Mouse (Mus musculus) MEL (cell line): ENCODE measurements around the gene Rsu1.

Source experiments
- CTCF ChIP-seq, 3 experiments: IDR thresholded peaks in 2 of 3; conservative IDR thresholded peaks in 1 of 3; 2 replicates each; pipeline ENCODE4 v1.5.1; 2011 to 2012; ENCODE audit warnings: low read length in 3 of 3, low read depth in 2 of 3, mild to moderate bottlenecking in 2 of 3, improper control_type of control experiment in 1 of 3, inconsistent platforms in 1 of 3, mixed read lengths in 1 of 3, moderate library complexity in 1 of 3; ENCODE audit not compliant: control insufficient read depth in 1 of 3, insufficient read depth in 1 of 3, poor library complexity in 1 of 3, severe bottlenecking in 1 of 3
- EP300 ChIP-seq, 2 experiments: IDR thresholded peaks; 2 replicates each; pipeline ENCODE4 v1.6.1; 2011; ENCODE audit warnings: improper control_type of control experiment in 2 of 2, low read length in 2 of 2, low read depth in 1 of 2, mild to moderate bottlenecking in 1 of 2
- GABPA ChIP-seq: IDR thresholded peaks from 2 replicates; pipeline ENCODE4 v1.6.1; 2012; ENCODE audit warnings: low read depth, mild to moderate bottlenecking, inconsistent platforms, low read length, improper control_type of control experiment, moderate library complexity
- GATA1 ChIP-seq: IDR thresholded peaks from 2 replicates; pipeline ENCODE4 v1.6.1; 2011; ENCODE audit warnings: low read depth, low read length, improper control_type of control experiment
- KAT2A ChIP-seq: conservative IDR thresholded peaks from 2 replicates; pipeline ENCODE4 v1.6.1; 2012; ENCODE audit warnings: low read depth, low read length, improper control_type of control experiment, inconsistent platforms
- MAZ ChIP-seq: IDR thresholded peaks from 2 replicates; pipeline ENCODE4 v1.6.1; 2012; ENCODE audit warnings: low read depth, mild to moderate bottlenecking, inconsistent platforms, low read length, improper control_type of control experiment
- NELFE ChIP-seq: IDR thresholded peaks from 2 replicates; pipeline ENCODE4 v1.6.1; 2011; ENCODE audit warnings: low read depth, low read length, improper control_type of control experiment
- POLR2A ChIP-seq, 2 experiments: IDR thresholded peaks; 2 replicates each; pipeline ENCODE4 v1.6.1; 2011 to 2012; ENCODE audit warnings: low read length in 2 of 2, mild to moderate bottlenecking in 2 of 2, control low read depth in 1 of 2, improper control_type of control experiment in 1 of 2, low read depth in 1 of 2, moderate library complexity in 1 of 2; ENCODE audit not compliant: control insufficient read depth in 1 of 2, insufficient read depth in 1 of 2, poor library complexity in 1 of 2
- POLR2AphosphoS5 ChIP-seq: IDR thresholded peaks from 2 replicates; pipeline ENCODE4 v1.6.1; 2012; ENCODE audit warnings: low read depth, borderline replicate concordance, mild to moderate bottlenecking, inconsistent platforms, low read length, moderate library complexity, mixed read lengths
- TBP ChIP-seq: IDR thresholded peaks from 2 replicates; pipeline ENCODE4 v1.8.0; 2011; ENCODE audit warnings: low read depth, low read length, improper control_type of control experiment
- USF2 ChIP-seq, 2 experiments: IDR thresholded peaks; 2 replicates each; pipeline ENCODE4 v1.6.1; 2011 to 2012; ENCODE audit warnings: improper control_type of control experiment in 2 of 2, low read length in 2 of 2, borderline replicate concordance in 1 of 2, inconsistent platforms in 1 of 2, low read depth in 1 of 2, mild to moderate bottlenecking in 1 of 2; ENCODE audit not compliant: insufficient read depth in 1 of 2
- ZC3H11A ChIP-seq: IDR thresholded peaks from 2 replicates; pipeline ENCODE4 v1.6.1; 2012; ENCODE audit warnings: low read depth, mild to moderate bottlenecking, inconsistent platforms, low read length, improper control_type of control experiment
- ZMIZ1 ChIP-seq: IDR thresholded peaks from 2 replicates; pipeline ENCODE4 v1.6.1; 2012; ENCODE audit warnings: low read depth, mild to moderate bottlenecking, inconsistent platforms, low read length, improper control_type of control experiment, moderate library complexity

DNA sequence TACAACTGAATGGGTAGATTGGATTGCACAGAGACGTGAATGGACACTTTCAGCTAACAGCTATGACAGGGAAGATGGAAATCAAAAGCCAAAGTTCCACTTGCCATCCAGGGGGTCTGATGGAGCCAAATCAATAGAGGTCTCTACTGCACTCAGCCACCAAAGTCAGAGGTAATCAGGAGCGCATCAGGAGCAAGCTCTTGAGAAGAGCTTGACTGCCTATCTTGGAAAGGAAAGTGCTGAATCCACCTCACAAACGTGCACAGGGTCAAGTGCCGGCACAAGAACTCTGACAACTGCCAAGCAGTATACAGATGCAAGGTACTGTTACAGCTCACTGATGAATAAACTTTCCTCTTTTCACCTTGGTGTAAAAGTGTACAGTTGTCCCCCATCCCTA lies 47.8 kb downstream of the Rsu1 start:
- no peak for TF ChIP-seq CTCF (IDR thresholded peaks at IDR 0.05 in 2 of 3, conservative IDR thresholded peaks at IDR 0.05 in 1 of 3; ENCODE audit: control insufficient read depth in 1 of 3, insufficient read depth in 1 of 3, low read depth in 2 of 3, low read length in 3 of 3, poor library complexity in 1 of 3, severe bottlenecking in 1 of 3)
- no peak for TF ChIP-seq ZC3H11A
- no peak for TF ChIP-seq NELFE
- no peak for TF ChIP-seq MAZ
- no peak for TF ChIP-seq ZMIZ1
- TF ChIP-seq EP300 (IDR thresholded peaks at IDR 0.05; ENCODE audit: low read depth in 1 of 2, low read length in 2 of 2) = no peak
- TF ChIP-seq GABPA = no peak
- TF ChIP-seq POLR2A (IDR thresholded peaks at IDR 0.05; ENCODE audit: control insufficient read depth in 1 of 2, insufficient read depth in 1 of 2, low read depth in 1 of 2, low read length in 2 of 2, poor library complexity in 1 of 2) = no peak
- no peak for TF ChIP-seq KAT2A
- TF ChIP-seq TBP = no peak
- TF ChIP-seq GATA1 = no peak
- TF ChIP-seq USF2 (IDR thresholded peaks at IDR 0.05; ENCODE audit: borderline replicate concordance in 1 of 2, insufficient read depth in 1 of 2, low read depth in 1 of 2, low read length in 2 of 2) = no peak
- no peak for TF ChIP-seq POLR2AphosphoS5
